ENCODE assay signal across 10 mouse cellular contexts in genomic region chr7:13511539-13511938, GRCm38 (mm10). TPM values are rescaled to one million over a fixed set of nuclear protein-coding genes. Genes with fewer than 3 reads are reported as not detected.
DNase-seq lines count a peak whose midpoint lies in the region; ATAC-seq and TF ChIP-seq lines count a peak whose summit lies in the region.
"Had no signal": no experiment of that assay in that cellular context is flagged by ENCODE, and none has a peak within 500 bp of the region (broad histone marks: within the 10 kb centered on the region; RNA-seq: fewer than 3 reads in every experiment).

No protein-coding gene starts in this region.

- intact Hi-C loops in gastrocnemius, adult 2 months (cut with DNase I), result loop anchor here (2.0 kb wide), 1 partner anchor 223 kb away; no protein-coding TSS in a partner anchor

- no peak for DNase-seq in gastrocnemius, adult 2 months
- no peak for DNase-seq in gastrocnemius, postnatal 4 days (ENCODE audit: low spot score in 2 of 2)
- peak; percentile 51 for DNase-seq in A20 (ENCODE audit: low read depth, low spot score)
- peak; percentile 69 for DNase-seq in adipocyte (ENCODE audit: low spot score)
- DNase-seq in layer of hippocampus, adult 9-11 months, result peak; percentile 2
- DNase-seq in telencephalon, adult 2 months (ENCODE audit: low read depth, low spot score), result peak; percentile 2
- no peak for DNase-seq in spleen, adult 12 weeks (ENCODE audit: low spot score)

- no peak; the same call in 1 of the 2 replicates for ATAC-seq in granulocyte monocyte progenitor cell, adult 5-6 weeks (replicated peaks; ENCODE audit: poor library complexity, severe bottlenecking)

- TF ChIP-seq CTCF in gastrocnemius, adult 2 months (IDR thresholded peaks at IDR 0.05), result peak; percentile 52

- H3K27ac ChIP-seq in gastrocnemius, adult 2 months, result no peak overlapping the region
- H3K27ac ChIP-seq: liver, embryonic 14.5 days had no signal

- H3K4me3 ChIP-seq in gastrocnemius, adult 2 months, result no peak overlapping the region

RNA-seq across cellular contexts. Expression of gene Bsph2, which starts 59.3 kb away (rescaled TPM):
- total RNA-seq in gastrocnemius, adult 2 months (2021), result not detected
- not detected for total RNA-seq in gastrocnemius, postnatal 4 days (2021)
- total RNA-seq in granulocyte monocyte progenitor cell, adult 5-6 weeks (2014; fragmentation: Nextera tagmentation), result not detected in 2 replicates
- not detected in 2 replicates for total RNA-seq in granulocyte monocyte progenitor cell, adult 5-6 weeks (2017)
- total RNA-seq: heart, adult 18-20 months had no signal

Comparison
In these comparisons a context has a peak if more than half of its experiments do, and no peak if none do; other contexts are left out.
1. DNase-seq: peak in A20 (single experiment), adipocyte (single experiment), layer of hippocampus, adult 9-11 months (single experiment) and telencephalon, adult 2 months (single experiment); none in gastrocnemius, adult 2 months (single experiment), gastrocnemius, postnatal 4 days (0 of 2) and spleen, adult 12 weeks (single experiment).